Mouse (Mus musculus) limb, embryonic 13.5 days (tissue): ENCODE measurements around the gene St6galnac5. TPM values are rescaled to one million over a fixed set of nuclear protein-coding genes. Genes with fewer than 3 reads are reported as not detected.

ENCODE experiments used
- ATAC-seq: fragments of 200-750 bp; cut with Nextera tagmentation; 2 replicates; pipeline ENCODE4 v1.8.0; 2017; ENCODE audit warnings: low read depth, moderate number of reproducible peaks, moderate TSS enrichment; ENCODE audit not compliant: low FRiP score
- H3K27ac ChIP-seq: fragments of 300-500 bp; sonication (generic); 2 replicates; pipeline ENCODE4 v1.5.1; 2015; ENCODE audit warnings: inconsistent platforms, mild to moderate bottlenecking, moderate library complexity
- H3K27me3 ChIP-seq: fragments of 300-500 bp; sonication (generic); 2 replicates; pipeline ENCODE4 v1.6.1; 2015; ENCODE audit warnings: mild to moderate bottlenecking, inconsistent platforms
- H3K36me3 ChIP-seq: fragments of 300-500 bp; sonication (generic); 2 replicates; pipeline ENCODE4 v1.6.1; 2015; ENCODE audit warnings: inconsistent platforms, mild to moderate bottlenecking, moderate library complexity
- H3K4me1 ChIP-seq: fragments of 300-500 bp; sonication (generic); 2 replicates; pipeline ENCODE4 v1.6.1; 2015; ENCODE audit warnings: inconsistent platforms
- H3K4me2 ChIP-seq: fragments of 300-500 bp; sonication (generic); replicated peaks from 2 replicates; pipeline ENCODE4 v1.6.1; 2015; ENCODE audit warnings: inconsistent platforms, mild to moderate bottlenecking, moderate library complexity
- H3K4me3 ChIP-seq: fragments of 300-500 bp; sonication (generic); 2 replicates; pipeline ENCODE4 v1.5.1; 2015; ENCODE audit warnings: moderate library complexity, mild to moderate bottlenecking, inconsistent platforms
- H3K9ac ChIP-seq: fragments of 300-500 bp; sonication (generic); 2 replicates; pipeline ENCODE4 v1.6.1; 2015; ENCODE audit warnings: mild to moderate bottlenecking, inconsistent platforms
- H3K9me3 ChIP-seq: fragments of 300-500 bp; sonication (generic); 2 replicates; pipeline ENCODE4 v1.6.1; 2016; ENCODE audit warnings: inconsistent platforms
- WGBS: fragments of 180-500 bp; shearing (Covaris S2); methylation state at CpG from one replicate; pipeline ENCODE4 v1.1.7; 2015; 5-methylcytosine and 5-hydroxymethylcytosine counted together
- polyA plus RNA-seq: library from polyadenylated mRNA; unstranded; fragments of >200 nt; fragmentation: Nextera tagmentation; extraction: Ambion mirVana; gene quantifications from 2 replicates; pipeline ENCODE4 v1.2.1, GENCODE M21; 2015

Gene St6galnac5
- polyA plus RNA-seq, 1 experiment from 2014 or later = 2.0 TPM

- H3K4me3 ChIP-seq = no peak overlapping the region
- no peak for ATAC-seq
- no peak overlapping the region for H3K4me2 ChIP-seq
- 0 out of 2 replicates have a peak, but pooled peaks cover 9% of the 10 kb centered on the region for H3K4me1 ChIP-seq
- H3K9ac ChIP-seq = no peak overlapping the region
- H3K27me3 ChIP-seq = no peaks in the 10 kb centered on the region
- H3K36me3 ChIP-seq = no peaks in the 10 kb centered on the region
- no peak overlapping the region for H3K27ac ChIP-seq
- no peaks in the 10 kb centered on the region for H3K9me3 ChIP-seq
Measured at GRCm38 (mm10) chr3:152843925-152844324, 138.1 kb downstream of the St6galnac5 start.

- Histone ChIP-seq H3K27me3 (no peaks in the 10 kb centered on the region), H3K9me3 (no peaks in the 10 kb centered on the region), H3K4me2 (no peak overlapping the region), H3K27ac (no peak overlapping the region), H3K36me3 (no peaks in the 10 kb centered on the region), H3K9ac (no peak overlapping the region), H3K4me1 (0 out of 2 replicates have a peak, but pooled peaks cover 9% of the 10 kb centered on the region), H3K4me3 (no peak overlapping the region)
- WGBS = 83% methylated on average over 3 of the region's 3 CpGs
- ATAC-seq = no peak
Measured at GRCm38 (mm10) chr3:152842648-152843047, 139.4 kb downstream of the St6galnac5 start.

GRCm38 (mm10) chr3:152841264-152841663, 140.8 kb downstream of the St6galnac5 start:
- H3K9ac ChIP-seq = no peak overlapping the region
- no peaks in the 10 kb centered on the region for H3K36me3 ChIP-seq
- H3K27me3 ChIP-seq = no peaks in the 10 kb centered on the region
- ATAC-seq = no peak
- H3K9me3 ChIP-seq = no peaks in the 10 kb centered on the region
- no peak overlapping the region for H3K4me3 ChIP-seq
- no peak overlapping the region for H3K4me2 ChIP-seq
- H3K27ac ChIP-seq = no peak overlapping the region
- 0 out of 2 replicates have a peak, but pooled peaks cover 5% of the 10 kb centered on the region for H3K4me1 ChIP-seq
- 71% methylated on average over 6 of the region's 6 CpGs for WGBS

GRCm38 (mm10) chr3:152837938-152838337, 144.1 kb downstream of the St6galnac5 start:
- Histone ChIP-seq H3K9ac (no peak overlapping the region), H3K9me3 (no peaks in the 10 kb centered on the region)
- ATAC-seq = no peak

GRCm38 (mm10) chr3:152837407-152837806, 144.6 kb downstream of the St6galnac5 start:
- Histone ChIP-seq H3K27ac (no peak overlapping the region), H3K9me3 (no peaks in the 10 kb centered on the region), H3K9ac (no peak overlapping the region), H3K4me2 (no peak overlapping the region), H3K4me3 (no peak overlapping the region), H3K4me1 (0 out of 2 replicates have a peak, but pooled peaks cover 5% of the 10 kb centered on the region), H3K27me3 (no peaks in the 10 kb centered on the region), H3K36me3 (no peaks in the 10 kb centered on the region)
- WGBS = 66% methylated on average over 2 of the region's 2 CpGs
- ATAC-seq = no peak

More at GRCm38 (mm10) chr3:152837938-152838337, 144.1 kb downstream of the St6galnac5 start:
- Histone ChIP-seq H3K27ac (no peak overlapping the region), H3K4me1 (0 out of 2 replicates have a peak, but pooled peaks cover 5% of the 10 kb centered on the region), H3K4me2 (no peak overlapping the region), H3K4me3 (no peak overlapping the region), H3K36me3 (no peaks in the 10 kb centered on the region), H3K27me3 (no peaks in the 10 kb centered on the region)
- 78% methylated on average over 1 of the region's 1 CpGs for WGBS

- no peak overlapping the region for H3K9ac ChIP-seq
- H3K27me3 ChIP-seq = no peaks in the 10 kb centered on the region
- H3K4me1 ChIP-seq = no peaks in the 10 kb centered on the region
- H3K36me3 ChIP-seq = no peaks in the 10 kb centered on the region
- H3K4me2 ChIP-seq = no peak overlapping the region
- no peak overlapping the region for H3K27ac ChIP-seq
- H3K4me3 ChIP-seq = no peak overlapping the region
- no peak for ATAC-seq
- WGBS = 83% methylated on average over 4 of the region's 4 CpGs
- H3K9me3 ChIP-seq = no peaks in the 10 kb centered on the region
Measured at GRCm38 (mm10) chr3:152832436-152832835, 149.6 kb downstream of the St6galnac5 start.

GRCm38 (mm10) chr3:152831974-152832373, 150.1 kb downstream of the St6galnac5 start:
- 87% methylated on average over 9 of the region's 9 CpGs for WGBS
- H3K9ac ChIP-seq = no peak overlapping the region
- ATAC-seq = no peak
- H3K4me2 ChIP-seq = no peak overlapping the region
- no peaks in the 10 kb centered on the region for H3K4me1 ChIP-seq
- H3K9me3 ChIP-seq = no peaks in the 10 kb centered on the region
- H3K4me3 ChIP-seq = no peak overlapping the region
- no peak overlapping the region for H3K27ac ChIP-seq
- H3K36me3 ChIP-seq = no peaks in the 10 kb centered on the region
- no peaks in the 10 kb centered on the region for H3K27me3 ChIP-seq

GRCm38 (mm10) chr3:152831377-152831776, 150.7 kb downstream of the St6galnac5 start:
- H3K36me3 ChIP-seq = no peaks in the 10 kb centered on the region

GRCm38 (mm10) chr3:152821202-152821601, 160.8 kb downstream of the St6galnac5 start:
- 54% methylated on average over 14 of the region's 14 CpGs for WGBS
- H3K9me3 ChIP-seq = no peaks in the 10 kb centered on the region
- peak; percentile 81 for ATAC-seq
- no peaks in the 10 kb centered on the region for H3K4me1 ChIP-seq
- H3K4me2 ChIP-seq = no peak overlapping the region
- no peaks in the 10 kb centered on the region for H3K36me3 ChIP-seq
- no peak overlapping the region for H3K9ac ChIP-seq
- H3K27ac ChIP-seq = no peak overlapping the region
- no peak overlapping the region for H3K4me3 ChIP-seq
- H3K27me3 ChIP-seq = no peaks in the 10 kb centered on the region

More at GRCm38 (mm10) chr3:152831377-152831776, 150.7 kb downstream of the St6galnac5 start:
- Histone ChIP-seq H3K27me3 (no peaks in the 10 kb centered on the region), H3K9ac (no peak overlapping the region), H3K4me1 (no peaks in the 10 kb centered on the region), H3K27ac (no peak overlapping the region), H3K9me3 (no peaks in the 10 kb centered on the region), H3K4me2 (no peak overlapping the region), H3K4me3 (no peak overlapping the region)
- WGBS = 67% methylated on average over 3 of the region's 3 CpGs
- ATAC-seq = no peak

- Histone ChIP-seq H3K9ac (no peak overlapping the region), H3K27me3 (no peaks in the 10 kb centered on the region), H3K4me3 (no peak overlapping the region), H3K36me3 (no peaks in the 10 kb centered on the region), H3K4me2 (no peak overlapping the region), H3K9me3 (no peaks in the 10 kb centered on the region), H3K4me1 (no peaks in the 10 kb centered on the region), H3K27ac (no peak overlapping the region)
- no peak for ATAC-seq
- 74% methylated on average over 3 of the region's 3 CpGs for WGBS
Measured at GRCm38 (mm10) chr3:152820406-152820805, 161.6 kb downstream of the St6galnac5 start.

GRCm38 (mm10) chr3:152815110-152815509, 166.9 kb downstream of the St6galnac5 start:
- Histone ChIP-seq H3K9ac (no peak overlapping the region), H3K4me1 (no peaks in the 10 kb centered on the region), H3K27ac (no peak overlapping the region), H3K36me3 (no peaks in the 10 kb centered on the region), H3K4me2 (no peak overlapping the region), H3K4me3 (no peak overlapping the region), H3K9me3 (no peaks in the 10 kb centered on the region), H3K27me3 (no peaks in the 10 kb centered on the region)
- 90% methylated on average over 5 of the region's 5 CpGs for WGBS
- ATAC-seq = no peak

GRCm38 (mm10) chr3:152813905-152814304, 168.1 kb downstream of the St6galnac5 start:
- WGBS = 64% methylated on average over 4 of the region's 4 CpGs
- H3K4me2 ChIP-seq = no peak overlapping the region
- H3K4me3 ChIP-seq = no peak overlapping the region
- no peaks in the 10 kb centered on the region for H3K4me1 ChIP-seq
- no peak for ATAC-seq
- no peaks in the 10 kb centered on the region for H3K27me3 ChIP-seq
- no peaks in the 10 kb centered on the region for H3K9me3 ChIP-seq
- no peaks in the 10 kb centered on the region for H3K36me3 ChIP-seq
- no peak overlapping the region for H3K27ac ChIP-seq
- no peak overlapping the region for H3K9ac ChIP-seq

- Histone ChIP-seq H3K27me3 (no peaks in the 10 kb centered on the region), H3K9ac (no peak overlapping the region), H3K4me1 (no peaks in the 10 kb centered on the region), H3K9me3 (no peaks in the 10 kb centered on the region), H3K4me2 (no peak overlapping the region), H3K36me3 (0 out of 2 replicates have a peak, but pooled peaks cover under 1% of the 10 kb centered on the region), H3K4me3 (no peak overlapping the region), H3K27ac (no peak overlapping the region)
- WGBS = 78% methylated on average over 9 of the region's 9 CpGs
- no peak for ATAC-seq
Measured at GRCm38 (mm10) chr3:152799738-152800431, 182.2 kb downstream of the St6galnac5 start.
